Mouse (Mus musculus): ENCODE data around the gene Dnajb1. TPM values are rescaled to one million over a fixed set of nuclear protein-coding genes. Genes with fewer than 3 reads are reported as not detected.

The Dnajb1 gene
- total RNA-seq, 2 experiments from 2014 or later: 5.2 to 5.8 TPM

DNA sequence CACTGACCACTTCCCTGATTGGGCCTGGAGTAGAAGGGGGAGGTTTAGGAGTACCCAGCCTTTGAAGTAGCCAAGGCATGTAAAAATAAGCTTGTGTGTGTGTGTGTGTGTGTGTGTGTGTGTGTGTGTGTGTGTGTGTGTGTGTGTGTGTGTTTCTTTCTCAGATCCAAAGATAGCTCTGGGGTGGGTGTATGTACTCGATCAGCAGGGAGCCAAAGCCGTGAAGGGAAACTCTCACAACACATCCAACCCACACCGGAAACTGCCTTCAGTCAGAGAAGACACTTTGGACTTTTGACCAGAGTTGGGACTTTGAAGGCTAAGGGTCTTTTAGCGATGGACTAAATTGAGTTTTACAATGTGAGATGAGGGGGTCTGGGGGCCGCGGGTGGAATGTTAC lies 41.7 kb downstream of the Dnajb1 start:
- no peak for DNase-seq
- intact Hi-C loops (cut with DNase I): no loop called here

DNA sequence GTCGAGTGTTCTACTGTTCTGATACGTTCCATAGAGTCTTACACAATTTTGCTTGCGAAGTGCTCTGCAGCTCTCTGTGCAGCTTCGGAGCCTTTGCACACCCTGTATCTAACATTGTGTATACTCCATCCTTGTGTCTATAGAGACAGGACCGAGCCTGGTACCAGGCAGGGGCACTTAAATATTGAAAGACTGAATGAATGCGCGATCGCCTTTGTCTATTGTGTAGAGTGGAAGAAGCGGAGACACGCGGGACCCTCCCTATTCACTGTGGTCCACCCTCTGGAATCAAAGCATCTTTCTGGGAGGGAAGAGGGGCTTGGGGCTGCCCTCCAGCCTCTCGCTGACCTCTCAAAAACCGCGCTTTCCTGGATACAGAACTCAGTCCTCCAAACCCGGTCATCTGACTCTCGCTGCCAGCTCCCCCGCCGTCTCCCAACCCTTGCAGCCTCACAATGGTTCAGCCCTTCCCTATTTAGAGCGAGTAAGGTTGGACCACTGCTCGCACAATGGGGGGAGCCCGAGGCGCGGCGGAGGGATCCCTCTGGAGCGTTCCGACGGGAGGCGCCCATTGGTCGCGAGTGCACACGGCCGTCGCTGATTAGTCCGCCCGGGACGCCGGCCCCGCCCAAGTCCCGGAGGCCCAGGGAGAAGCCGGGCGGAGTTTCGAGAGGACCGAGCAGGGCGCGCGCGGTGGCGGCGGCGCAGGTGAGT lies 44.2 kb downstream of the Dnajb1 start, which contains the start of gene Gipc1:
Gene Gipc1, plus strand, starts transcription at position 648 of the 714 bp plus-strand sequence.
- peak; percentile 86 to 95 for DNase-seq
- intact Hi-C loops (cut with DNase I): no loop called here

DNA sequence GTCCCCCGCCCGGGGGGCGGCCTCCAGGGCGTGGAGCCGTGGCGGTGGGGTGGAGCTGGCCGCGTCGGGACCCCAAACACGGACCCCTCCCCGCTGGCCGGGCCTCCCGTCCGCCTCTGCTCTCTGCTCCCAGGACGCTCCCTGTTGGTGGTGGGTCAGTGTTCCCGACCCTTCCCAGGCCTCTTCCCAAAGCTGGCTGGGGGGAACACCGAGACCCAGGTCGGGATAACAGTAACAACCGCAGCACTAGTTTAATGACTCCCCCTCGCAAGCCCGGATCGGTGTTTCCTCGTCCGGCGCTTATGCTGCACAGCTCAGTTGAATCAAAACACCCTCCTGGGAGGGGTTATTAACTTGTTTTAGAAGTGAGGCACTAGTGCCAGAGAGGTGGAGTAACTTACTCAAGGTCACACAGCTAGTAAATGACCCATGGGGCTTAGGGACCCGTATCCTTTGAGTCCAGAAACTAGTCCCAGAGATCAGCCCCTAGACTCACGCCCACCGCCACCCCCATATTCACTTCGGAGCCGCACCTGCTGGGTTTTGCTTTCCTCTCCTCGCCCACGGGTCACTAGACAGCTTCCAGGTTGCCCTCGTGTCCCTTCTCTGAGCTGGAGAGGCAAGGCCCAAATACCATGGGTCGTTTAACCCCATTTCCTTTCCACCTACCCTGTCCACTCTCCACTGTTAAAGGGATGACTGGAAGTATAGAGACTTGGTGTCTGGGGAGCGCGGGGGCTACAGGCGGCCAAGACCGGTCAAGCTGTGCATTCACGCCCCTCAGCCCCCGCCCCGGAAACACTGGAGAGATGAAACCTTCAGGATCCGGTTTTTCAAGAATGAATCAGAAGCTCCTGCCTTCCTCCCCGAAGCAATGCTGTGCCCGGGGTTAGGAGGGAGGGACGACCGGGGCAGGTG lies 45.0 kb downstream of the Dnajb1 start:
- intact Hi-C loops (cut with DNase I): no loop called here
- peak in 1 of 2 experiments; percentile 15 for DNase-seq

DNA sequence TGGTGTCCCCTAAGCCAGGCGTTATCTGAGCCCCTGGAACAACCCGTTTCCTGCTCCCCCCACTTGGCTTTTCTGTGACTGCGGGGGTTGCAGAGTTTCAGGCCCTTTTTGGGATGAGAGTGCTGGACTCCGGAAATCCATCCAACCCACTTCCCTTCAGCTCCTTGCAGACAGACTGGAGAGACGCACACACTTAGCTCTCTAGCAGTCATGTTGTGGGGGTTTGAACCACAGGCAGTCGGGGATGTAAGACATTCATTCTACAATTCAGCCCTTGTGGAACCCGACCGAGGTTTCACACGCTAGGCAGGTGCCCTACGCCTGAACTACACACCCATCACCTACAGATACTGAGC lies 45.6 kb downstream of the Dnajb1 start:
- intact Hi-C loops (cut with DNase I): no loop called here
- no peak for DNase-seq

DNA sequence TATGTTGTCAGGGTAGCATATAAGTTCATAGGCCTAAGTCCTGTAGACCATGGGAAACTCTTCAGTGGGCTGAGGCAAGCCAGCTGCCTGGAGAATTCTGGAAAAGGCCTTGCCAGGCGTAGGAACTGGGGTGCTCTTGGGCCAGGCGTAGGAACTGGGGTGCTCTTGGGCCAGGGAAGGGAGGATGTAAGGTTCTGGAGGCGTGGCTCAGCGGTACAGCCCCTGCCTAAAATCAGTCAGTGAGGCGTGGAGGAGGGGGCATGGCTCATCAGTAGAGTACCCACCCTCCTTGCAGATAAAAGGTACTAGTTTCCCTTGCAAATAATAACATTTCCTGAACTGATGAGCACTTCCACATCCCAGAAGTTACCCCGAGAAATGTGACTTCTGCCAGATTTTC lies 46.7 kb downstream of the Dnajb1 start:
- intact Hi-C loops (cut with DNase I): no loop called here
- no peak for DNase-seq

DNA sequence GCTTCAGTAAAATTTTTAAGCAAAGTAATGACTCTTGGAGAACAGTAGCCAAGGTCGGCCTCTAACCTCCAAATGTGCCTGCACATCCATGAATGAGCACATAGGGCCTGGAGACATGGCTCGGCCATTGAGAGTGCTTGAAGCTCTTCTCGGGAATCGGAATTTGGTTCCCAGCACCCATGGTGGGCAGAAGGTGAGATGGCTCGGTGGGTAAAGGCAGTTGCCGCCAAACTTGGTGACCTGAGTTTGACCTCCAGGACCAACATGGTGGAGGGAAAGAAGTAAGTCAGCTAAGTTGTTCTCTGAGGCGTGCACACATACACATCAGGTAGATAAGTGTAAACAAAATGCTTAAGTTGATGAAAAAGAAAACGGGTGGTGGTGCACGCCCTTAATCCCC lies 48.0 kb downstream of the Dnajb1 start:
- DNase-seq: no peak
- intact Hi-C loops (cut with DNase I): no loop called here

DNA sequence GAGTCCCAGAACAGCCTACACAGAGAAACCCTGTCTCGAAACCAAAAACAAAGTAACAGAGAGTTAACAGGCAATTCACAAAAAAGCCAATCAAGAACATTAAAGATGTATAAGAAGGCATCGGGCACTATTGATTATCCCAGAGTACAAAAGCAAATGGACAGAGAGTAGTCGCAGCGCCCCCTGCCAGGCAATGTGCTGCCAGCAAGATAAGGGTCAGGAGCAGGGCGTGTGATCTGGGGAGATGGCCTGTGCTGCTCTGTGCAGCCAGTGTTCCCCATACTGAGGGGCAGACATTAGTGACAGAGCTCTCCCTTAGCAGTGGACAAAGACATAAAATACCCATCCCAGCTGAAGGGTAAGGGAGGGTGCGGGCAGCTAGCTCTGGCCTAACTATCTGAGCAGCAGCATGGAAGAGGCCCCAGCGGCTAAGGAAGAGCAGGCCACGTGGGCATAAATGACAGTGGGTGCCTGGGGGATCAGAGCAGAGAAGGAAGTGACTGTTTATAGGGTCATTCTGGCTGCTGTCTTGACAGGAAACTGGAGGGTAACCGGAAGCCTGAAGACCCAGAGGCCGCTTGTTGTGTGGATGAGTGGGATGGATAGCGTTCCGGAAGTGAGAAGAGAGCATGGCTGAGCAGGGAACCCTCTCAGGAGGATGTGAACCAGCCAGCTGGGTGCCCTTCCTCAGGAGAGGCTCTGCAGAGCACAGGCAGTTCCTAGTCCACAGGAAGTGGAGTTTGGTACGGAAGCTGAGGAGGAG lies 48.7 kb downstream of the Dnajb1 start:
- peak in 1 of 2 experiments; percentile 13 for DNase-seq
- intact Hi-C loops (cut with DNase I): no loop called here

DNA sequence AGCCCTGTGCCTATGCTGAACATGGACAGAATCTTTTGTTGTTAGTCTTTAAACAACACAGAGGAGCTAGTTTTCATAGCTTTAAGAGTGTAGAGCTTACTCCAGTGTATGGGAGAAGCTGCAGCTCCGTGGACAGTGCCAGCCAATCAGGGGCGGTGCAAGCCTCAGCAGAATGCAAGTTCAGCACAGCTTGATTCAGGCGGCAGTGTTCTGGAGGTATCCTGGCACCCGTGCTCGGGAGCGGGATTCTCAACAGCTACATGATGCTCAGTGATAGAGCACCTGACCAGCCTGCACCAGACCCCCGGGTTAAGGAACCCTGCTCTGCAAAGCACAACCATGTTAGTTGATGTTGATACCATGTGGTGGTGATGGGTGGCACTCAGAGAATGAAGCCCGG lies 52.6 kb downstream of the Dnajb1 start:
- no peak for DNase-seq

DNA sequence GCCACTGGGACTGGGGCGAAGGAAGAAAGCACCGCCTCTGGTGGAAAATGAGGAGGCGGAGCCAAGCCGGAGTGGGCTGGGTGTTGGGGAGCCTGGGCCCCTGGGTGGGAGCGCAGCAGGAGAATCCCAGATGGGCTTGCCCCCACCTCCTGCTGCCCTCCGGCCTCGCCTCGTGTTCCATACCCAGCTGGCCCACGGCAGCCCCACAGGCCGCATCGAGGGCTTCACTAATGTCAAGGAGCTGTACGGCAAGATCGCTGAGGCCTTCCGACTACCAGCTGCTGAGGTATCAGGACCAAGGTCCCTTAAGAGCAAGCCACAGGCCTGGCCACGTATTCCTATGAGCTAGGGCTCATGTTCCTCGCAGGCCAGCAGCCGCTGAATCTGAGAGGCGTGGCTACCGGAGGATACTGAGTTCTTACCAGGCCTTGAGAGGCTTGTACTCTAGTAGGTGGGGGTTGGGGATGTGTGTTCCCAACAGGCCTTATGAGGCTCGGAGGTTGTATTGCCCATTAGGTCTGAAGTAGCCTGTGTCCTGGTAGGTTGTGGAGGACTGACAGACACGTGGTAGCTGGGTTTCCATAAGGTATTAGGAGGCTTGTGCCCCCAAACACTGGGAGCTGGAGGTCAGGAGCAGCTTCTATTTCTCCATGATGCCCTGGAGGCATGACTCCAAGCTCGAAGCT lies 53.1 kb downstream of the Dnajb1 start:
- peak in 1 of 2 experiments; percentile 24 for DNase-seq
- intact Hi-C loops (cut with DNase I): loop anchor here (5.0 kb wide), 2 partner anchors 236 to 296 kb away; partner anchors contain the start of genes Asf1b and Gm10644

More for the DNA sequence above, 52.6 kb downstream of the Dnajb1 start:
- intact Hi-C loops (cut with DNase I): loop anchor here (5.0 kb wide), 2 partner anchors 237 to 297 kb away; partner anchors contain the start of genes Asf1b and Gm10644

Other genes with a start within 250 kb of the Dnajb1 start
- gene Clgn, start 218.3 kb upstream of the Dnajb1 start, total RNA-seq (2021): not detected
- 10 to 100 TPM; 46.5 to 46.8 TPM for gene Scoc, start 149.8 kb upstream of the Dnajb1 start, total RNA-seq (2021)
- not detected for gene Olfr370, start 72.4 kb upstream of the Dnajb1 start, total RNA-seq (2021)
- 100 to 1,000 TPM; 328 to 346 TPM for gene Ndufb7, start 41.5 kb upstream of the Dnajb1 start, total RNA-seq (2021)
- 100 to 1,000 TPM; 431 to 564 TPM for gene Tecr, start 222 bp upstream of the Dnajb1 start, total RNA-seq (2021)
- 10 to 100 TPM; 16.7 to 17.8 TPM for gene Gipc1, start 44.5 kb downstream of the Dnajb1 start, total RNA-seq (2021)
- under 1 TPM; 0.10 to 0.12 TPM for gene Ptger1, start 58.5 kb downstream of the Dnajb1 start, total RNA-seq (2021)
- gene Pkn1, start 91.0 kb downstream of the Dnajb1 start, total RNA-seq (2021): 10 to 100 TPM; 30.6 to 33.7 TPM
- 10 to 100 TPM; 11.3 to 12.0 TPM for gene Ddx39, start 107.0 kb downstream of the Dnajb1 start, total RNA-seq (2021)
- gene Adgre5, start 133.1 kb downstream of the Dnajb1 start, total RNA-seq (2021): 10 to 100 TPM; 21.9 to 22.5 TPM

Data from gastrocnemius, postnatal 36 days (tissue).